Mouse (Mus musculus): ENCODE measurements at regions not wholly inside any gene's neighbourhood (a gene's known extent, or its start where the extent isn't known, plus 50 kb on each side); places are given as distances from the start of the nearest gene placed in this dataset.

DNA sequence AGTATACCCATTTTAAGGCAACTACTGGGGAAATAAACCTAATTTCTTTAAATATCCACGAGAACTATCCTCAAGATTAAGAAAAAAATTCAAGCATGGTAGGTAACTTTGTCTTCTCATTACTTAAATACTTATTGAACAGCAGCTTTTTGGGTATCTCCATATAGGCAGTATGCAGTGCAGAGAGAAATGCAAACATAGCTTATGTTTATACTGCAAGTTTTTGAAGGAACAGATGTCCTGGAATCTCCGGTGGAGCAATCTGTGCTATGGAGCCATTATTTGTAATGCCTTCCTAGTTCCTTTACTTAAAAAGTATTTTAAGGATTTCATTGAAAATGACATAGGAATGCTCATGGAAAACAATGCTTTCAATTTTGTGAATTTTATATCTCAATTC, 91.7 kb upstream of the Adgrb3 start:
- Histone ChIP-seq H3K27ac (no peak overlapping the region), H3K4me3 (no peak overlapping the region)
- peak in 1 of 2 experiments; percentile 3 for DNase-seq (ENCODE audit: low spot score in 2 of 2)
- TF ChIP-seq CTCF (conservative IDR thresholded peaks at IDR 0.05): no peak

DNA sequence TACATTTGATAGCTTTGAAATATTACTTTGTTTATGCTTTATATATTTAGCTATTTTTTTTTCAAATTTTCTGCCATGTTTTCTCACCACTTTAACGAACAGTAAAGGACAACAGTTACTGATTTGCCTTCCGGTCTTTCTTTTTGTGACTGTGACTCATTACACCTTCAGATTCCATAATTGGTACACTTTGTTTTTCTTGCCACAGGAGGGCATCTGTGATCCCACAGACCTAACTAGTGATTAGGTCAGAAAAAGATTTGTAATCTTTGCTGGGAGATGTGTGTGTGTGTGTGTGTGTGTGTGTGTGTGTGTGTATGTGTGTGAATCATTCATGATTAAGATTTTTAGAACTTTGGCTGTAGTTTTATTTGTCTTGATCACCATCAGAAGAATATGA, 64.7 kb upstream of the Adgrb3 start:
- peak; percentile 53 for TF ChIP-seq CTCF (conservative IDR thresholded peaks at IDR 0.05)
- no peak overlapping the region for H3K4me3 ChIP-seq
- H3K27ac ChIP-seq: no peak overlapping the region
- DNase-seq (ENCODE audit: low spot score in 2 of 2): no peak

DNA sequence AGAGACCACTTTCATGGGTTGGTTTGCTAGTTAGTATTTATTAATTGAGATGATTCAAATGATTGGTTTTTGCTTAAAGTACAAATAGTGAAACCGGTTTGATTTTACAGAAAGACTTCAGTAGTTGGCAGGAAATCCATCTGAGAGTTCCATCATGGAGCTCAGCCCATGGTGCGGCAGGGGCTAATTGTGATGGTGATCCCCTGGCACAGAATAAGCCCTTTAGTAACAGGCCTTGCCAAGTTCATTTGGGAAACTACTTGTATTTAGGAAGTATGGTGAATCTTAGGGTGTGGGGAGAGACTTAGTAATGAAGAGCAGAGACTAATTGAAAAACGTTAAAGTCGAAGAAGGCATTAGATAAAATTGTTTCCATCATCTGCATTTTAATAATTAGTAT, 63.5 kb upstream of the Adgrb3 start:
- Histone ChIP-seq H3K4me3 (no peak overlapping the region), H3K27ac (no peak overlapping the region)
- DNase-seq (ENCODE audit: low spot score in 2 of 2): no peak
- TF ChIP-seq CTCF (conservative IDR thresholded peaks at IDR 0.05): no peak

DNA sequence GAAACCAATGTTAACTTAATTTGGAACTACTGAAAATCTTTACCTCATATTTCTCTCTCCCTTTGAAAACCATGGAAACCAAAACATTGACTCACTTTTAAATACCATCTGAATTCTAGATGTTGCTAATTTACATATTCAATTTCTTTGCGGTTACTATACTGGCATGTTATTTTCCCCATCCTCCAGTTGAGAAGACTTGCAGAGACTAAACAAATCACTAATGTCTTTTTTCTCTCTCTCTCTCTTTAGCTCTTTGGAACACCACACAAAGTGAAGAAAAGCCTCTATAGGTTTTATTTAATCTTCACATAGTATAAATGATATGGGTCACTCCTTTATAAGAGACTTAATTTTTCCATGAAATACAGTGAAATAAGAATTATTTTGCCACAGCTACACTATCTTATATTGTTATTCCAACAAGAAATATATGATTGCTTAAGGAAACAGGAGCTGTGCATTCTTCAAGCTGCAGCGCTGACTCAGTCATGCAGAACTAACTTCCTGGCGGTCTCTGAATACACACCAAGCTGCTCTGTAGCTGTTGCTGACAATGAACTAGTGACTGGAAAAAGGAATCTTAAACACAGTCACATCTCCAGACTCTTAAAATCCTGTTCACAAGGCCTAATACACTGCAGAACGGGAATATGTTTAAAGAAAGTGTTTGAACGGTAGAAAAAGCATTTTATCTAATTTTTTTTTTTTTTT, 62.7 kb upstream of the Adgrb3 start:
- no peak for TF ChIP-seq CTCF (conservative IDR thresholded peaks at IDR 0.05)
- DNase-seq (ENCODE audit: low spot score in 2 of 2): no peak
- Histone ChIP-seq H3K27ac (no peak overlapping the region), H3K4me3 (no peak overlapping the region)

DNA sequence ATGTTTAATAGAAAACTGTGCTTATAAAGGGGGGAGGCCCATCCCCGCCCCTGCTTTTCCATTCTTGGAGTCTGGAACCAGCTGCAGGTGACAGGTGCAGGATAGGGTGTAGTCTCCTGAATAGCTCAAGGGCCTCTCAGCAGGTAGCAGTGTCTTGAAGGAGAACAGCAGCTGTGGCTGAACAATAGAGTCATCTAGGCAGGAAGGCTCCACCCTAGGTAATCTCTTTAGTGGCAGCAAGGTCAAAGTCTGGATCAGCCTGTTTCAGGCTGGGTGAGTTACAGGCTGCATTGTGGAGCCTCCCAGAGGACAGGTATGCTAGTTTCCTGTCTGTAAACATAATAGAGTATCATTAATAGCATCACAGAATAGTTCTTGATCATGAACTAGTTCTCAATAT, 58.5 kb upstream of the Adgrb3 start:
- H3K4me3 ChIP-seq: no peak overlapping the region
- DNase-seq (ENCODE audit: low spot score in 2 of 2): no peak
- no peak for TF ChIP-seq CTCF (conservative IDR thresholded peaks at IDR 0.05)
- H3K27ac ChIP-seq: no peak overlapping the region

DNA sequence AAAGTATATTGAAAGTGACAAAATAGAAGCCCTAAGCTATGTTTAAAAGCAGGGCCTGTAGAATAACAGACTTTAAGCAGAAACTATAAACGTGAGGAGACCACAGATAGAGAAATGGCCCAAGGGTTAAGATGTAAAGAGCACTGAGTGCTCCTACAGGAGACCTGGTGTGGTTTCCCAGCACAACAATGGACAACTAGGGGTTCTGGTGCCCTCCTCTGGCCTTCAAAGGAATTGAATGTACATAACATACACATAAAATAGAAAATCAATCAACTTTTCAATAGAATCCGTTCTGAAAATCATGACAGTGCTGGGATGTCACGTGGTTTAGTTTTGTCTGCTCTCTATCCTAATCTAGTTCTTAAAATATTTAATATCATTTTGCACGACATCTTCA, 55.5 kb upstream of the Adgrb3 start:
- DNase-seq (ENCODE audit: low spot score in 2 of 2): no peak
- H3K27ac ChIP-seq: no peak overlapping the region
- peak; percentile 49 for TF ChIP-seq CTCF (conservative IDR thresholded peaks at IDR 0.05)
- no peak overlapping the region for H3K4me3 ChIP-seq
